Mouse (Mus musculus) intestine, embryonic 15.5 days (tissue): Measurements from ENCODE around the gene Vdac2. TPM values are rescaled to one million over a fixed set of nuclear protein-coding genes. Genes with fewer than 3 reads are reported as not detected.
A peak's percentile ranks its signal among the peaks of the same experiment; 100 is the strongest.

ENCODE experiments used
- ATAC-seq: fragments of 200-750 bp; cut with Nextera tagmentation; 2 replicates; pipeline ENCODE4 v1.8.0; 2017; ENCODE audit warnings: moderate TSS enrichment, moderate library complexity
- H3K27ac ChIP-seq: fragments of 300-500 bp; sonication (generic); 2 replicates; pipeline ENCODE4 v1.5.1; 2015; ENCODE audit warnings: mild to moderate bottlenecking, inconsistent platforms
- H3K27me3 ChIP-seq: fragments of 300-500 bp; sonication (generic); replicated peaks from 2 replicates; pipeline ENCODE4 v1.6.1; 2015; ENCODE audit warnings: inconsistent platforms
- H3K36me3 ChIP-seq: fragments of 300-500 bp; sonication (generic); 2 replicates; pipeline ENCODE4 v1.6.1; 2015; ENCODE audit warnings: inconsistent platforms
- H3K4me1 ChIP-seq: fragments of 300-500 bp; sonication (generic); replicated peaks from 2 replicates; pipeline ENCODE4 v1.6.1; 2015; ENCODE audit warnings: inconsistent platforms
- H3K4me2 ChIP-seq: fragments of 300-500 bp; sonication (generic); replicated peaks from 2 replicates; pipeline ENCODE4 v1.6.1; 2015; ENCODE audit warnings: mild to moderate bottlenecking, inconsistent platforms
- H3K4me3 ChIP-seq: fragments of 300-500 bp; sonication (generic); replicated peaks from 2 replicates; pipeline ENCODE4 v1.5.1; 2015; ENCODE audit warnings: inconsistent platforms
- H3K9ac ChIP-seq: fragments of 300-500 bp; sonication (generic); 2 replicates; pipeline ENCODE4 v1.6.1; 2015; ENCODE audit warnings: inconsistent platforms
- H3K9me3 ChIP-seq: fragments of 300-500 bp; sonication (generic); 2 replicates; pipeline ENCODE4 v1.6.1; 2016; ENCODE audit warnings: inconsistent platforms
- WGBS: fragments of 180-500 bp; shearing (Covaris S2); methylation state at CpG from one replicate; pipeline ENCODE4 v1.1.7; 2015; 5-methylcytosine and 5-hydroxymethylcytosine counted together
- polyA plus RNA-seq: library from polyadenylated mRNA; unstranded; fragments of >200 nt; fragmentation: Nextera tagmentation; extraction: Ambion mirVana; gene quantifications from 2 replicates; pipeline ENCODE4 v1.2.1, GENCODE M21; 2015

Vdac2 gene
- polyA plus RNA-seq, 1 experiment from 2014 or later = 384 TPM

- Histone ChIP-seq H3K4me2 (no peak overlapping the region), H3K27me3 (no peaks in the 10 kb centered on the region), H3K9ac (no peak overlapping the region), H3K9me3 (no peaks in the 10 kb centered on the region), H3K27ac (peak overlapping the region; percentile 84), H3K4me1 (peaks cover 22% of the 10 kb centered on the region), H3K4me3 (no peak overlapping the region), H3K36me3 (no peaks in the 10 kb centered on the region)
- ATAC-seq = no peak
- 74% methylated on average over 7 of the region's 7 CpGs for WGBS
Measured at GRCm38 (mm10) chr14:21822307-21822706, 2.7 kb upstream of the Vdac2 start.

GRCm38 (mm10) chr14:21822795-21823374 lies 2.2 kb upstream of the Vdac2 start:
- H3K36me3 ChIP-seq = no peaks in the 10 kb centered on the region
- WGBS = 31% methylated on average over 7 of the region's 7 CpGs
- no peak overlapping the region; the same call in 1 of the 2 replicates for H3K9ac ChIP-seq
- H3K4me3 ChIP-seq = no peak overlapping the region
- H3K4me1 ChIP-seq = peaks cover 22% of the 10 kb centered on the region
- H3K27me3 ChIP-seq = no peaks in the 10 kb centered on the region
- H3K9me3 ChIP-seq = no peaks in the 10 kb centered on the region
- no peak for ATAC-seq
- H3K27ac ChIP-seq = peak overlapping the region; percentile 84
- 0 out of 2 replicates have a peak overlapping the region, but pooled peaks have one; percentile 1 for H3K4me2 ChIP-seq

- no peak overlapping the region for H3K4me3 ChIP-seq
- H3K9me3 ChIP-seq = no peaks in the 10 kb centered on the region
- H3K27me3 ChIP-seq = no peaks in the 10 kb centered on the region
- H3K4me2 ChIP-seq = no peak overlapping the region
- WGBS = 54% methylated on average over 7 of the region's 7 CpGs
- no peaks in the 10 kb centered on the region for H3K36me3 ChIP-seq
- H3K27ac ChIP-seq = peak overlapping the region; percentile 22; the same call in 1 of the 2 replicates
- no peak for ATAC-seq
- H3K4me1 ChIP-seq = peaks cover 22% of the 10 kb centered on the region
- no peak overlapping the region for H3K9ac ChIP-seq
Measured at GRCm38 (mm10) chr14:21823897-21824296, 1.1 kb upstream of the Vdac2 start.

- peak; percentile 81 for ATAC-seq
- H3K27me3 ChIP-seq = no peaks in the 10 kb centered on the region
- no peak overlapping the region for H3K4me3 ChIP-seq
- WGBS = 73% methylated on average over 9 of the region's 9 CpGs
- H3K4me2 ChIP-seq = peak overlapping the region; percentile 30; the same call in 1 of the 2 replicates
- no peaks in the 10 kb centered on the region for H3K36me3 ChIP-seq
- H3K4me1 ChIP-seq = peaks cover 32% of the 10 kb centered on the region
- H3K9ac ChIP-seq = no peak overlapping the region
- H3K27ac ChIP-seq = peak overlapping the region; percentile 82
- H3K9me3 ChIP-seq = no peaks in the 10 kb centered on the region
Measured at GRCm38 (mm10) chr14:21825786-21826491, 901 bp downstream of the Vdac2 start.

GRCm38 (mm10) chr14:21830876-21831767 lies 6.1 kb downstream of the Vdac2 start:
- Histone ChIP-seq H3K27me3 (no peaks in the 10 kb centered on the region), H3K9ac (peak overlapping the region; percentile 97), H3K36me3 (0 out of 2 replicates have a peak, but pooled peaks cover 8% of the 10 kb centered on the region), H3K27ac (peak overlapping the region; percentile 97), H3K9me3 (no peaks in the 10 kb centered on the region), H3K4me1 (peaks cover 20% of the 10 kb centered on the region), H3K4me3 (peak overlapping the region; percentile 98), H3K4me2 (peak overlapping the region; percentile 69)
- ATAC-seq = peak; percentile 96
- under 1% methylated on average over 73 of the region's 73 CpGs for WGBS

GRCm38 (mm10) chr14:21831830-21832403 lies 6.9 kb downstream of the Vdac2 start:
- Histone ChIP-seq H3K4me3 (peak overlapping the region; percentile 98), H3K27me3 (no peaks in the 10 kb centered on the region), H3K36me3 (0 out of 2 replicates have a peak, but pooled peaks cover 8% of the 10 kb centered on the region), H3K9ac (peak overlapping the region; percentile 97), H3K4me2 (peak overlapping the region; percentile 69), H3K27ac (peak overlapping the region; percentile 97), H3K9me3 (no peaks in the 10 kb centered on the region), H3K4me1 (peaks cover 20% of the 10 kb centered on the region)
- WGBS = under 1% methylated on average over 28 of the region's 28 CpGs
- ATAC-seq = peak; percentile 11

- H3K27ac ChIP-seq = no peak overlapping the region
- H3K36me3 ChIP-seq = peaks cover 55% of the 10 kb centered on the region
- WGBS = 86% methylated on average over 8 of the region's 8 CpGs
- no peaks in the 10 kb centered on the region for H3K9me3 ChIP-seq
- H3K27me3 ChIP-seq = no peaks in the 10 kb centered on the region
- H3K4me1 ChIP-seq = peaks cover 2% of the 10 kb centered on the region; the same call in 1 of the 2 replicates
- H3K9ac ChIP-seq = no peak overlapping the region
- ATAC-seq = no peak
- no peak overlapping the region for H3K4me2 ChIP-seq
- H3K4me3 ChIP-seq = no peak overlapping the region
Measured at GRCm38 (mm10) chr14:21838336-21839017, 13.4 kb downstream of the Vdac2 start.

GRCm38 (mm10) chr14:21841819-21842592 lies 17.0 kb downstream of the Vdac2 start:
- H3K9ac ChIP-seq = no peak overlapping the region
- peaks cover 8% of the 10 kb centered on the region for H3K4me1 ChIP-seq
- 87% methylated on average over 5 of the region's 5 CpGs for WGBS
- no peak overlapping the region for H3K4me2 ChIP-seq
- H3K9me3 ChIP-seq = no peaks in the 10 kb centered on the region
- no peak for ATAC-seq
- no peak overlapping the region for H3K27ac ChIP-seq
- H3K36me3 ChIP-seq = peaks cover 59% of the 10 kb centered on the region
- H3K4me3 ChIP-seq = no peak overlapping the region
- H3K27me3 ChIP-seq = no peaks in the 10 kb centered on the region

- peaks cover 17% of the 10 kb centered on the region for H3K4me1 ChIP-seq
- ATAC-seq = no peak
- no peak overlapping the region for H3K4me2 ChIP-seq
- H3K36me3 ChIP-seq = peaks cover 52% of the 10 kb centered on the region
- no peaks in the 10 kb centered on the region for H3K27me3 ChIP-seq
- H3K4me3 ChIP-seq = no peak overlapping the region
- WGBS = 63% methylated on average over 6 of the region's 6 CpGs
- H3K9me3 ChIP-seq = no peaks in the 10 kb centered on the region
- no peak overlapping the region for H3K9ac ChIP-seq
- no peak overlapping the region for H3K27ac ChIP-seq
Measured at GRCm38 (mm10) chr14:21843263-21843662, 18.2 kb downstream of the Vdac2 start.

GRCm38 (mm10) chr14:21846827-21847380 lies 21.9 kb downstream of the Vdac2 start:
- H3K4me1 ChIP-seq = peaks cover 17% of the 10 kb centered on the region
- no peaks in the 10 kb centered on the region for H3K27me3 ChIP-seq
- H3K9me3 ChIP-seq = no peaks in the 10 kb centered on the region
- peak overlapping the region; percentile 71; the same call in 1 of the 2 replicates for H3K4me3 ChIP-seq
- H3K36me3 ChIP-seq = peaks cover 22% of the 10 kb centered on the region
- ATAC-seq = no peak
- peak overlapping the region; percentile 80 for H3K27ac ChIP-seq
- H3K9ac ChIP-seq = no peak overlapping the region
- WGBS = 17% methylated on average over 10 of the region's 10 CpGs
- H3K4me2 ChIP-seq = peak overlapping the region; percentile 97
